Mouse (Mus musculus) CH12.LX (cell line): ENCODE results near the gene Xylb. TPM values are rescaled to one million over a fixed set of nuclear protein-coding genes. Genes with fewer than 3 reads are reported as not detected.

Experiments used
- DNase-seq: peaks from one replicate; pipeline ENCODE4 v3.0.0-alpha.2; 2013; ENCODE audit errors: extremely low read depth
- H3K27ac ChIP-seq: 2 replicates; pipeline ENCODE4 v1.5.1; 2012; ENCODE audit warnings: low read depth, mild to moderate bottlenecking, control low read depth, moderate library complexity; ENCODE audit not compliant: insufficient read depth
- H3K27me3 ChIP-seq: replicated peaks from 2 replicates; pipeline ENCODE3; 2012; ENCODE audit warnings: inconsistent platforms
- H3K36me3 ChIP-seq, 2 experiments: replicated peaks in 1 of 2; 2 replicates each; pipeline versions ENCODE3 to v1.6.1; 2012; ENCODE audit warnings: inconsistent platforms in 1 of 2, low read length in 1 of 2, mild to moderate bottlenecking in 1 of 2, mixed read lengths in 1 of 2, moderate library complexity in 1 of 2; ENCODE audit not compliant: control insufficient read depth in 1 of 2, insufficient read depth in 1 of 2
- H3K4me1 ChIP-seq, 2 experiments: 2 replicates each; pipeline ENCODE4 v1.6.1; 2012; ENCODE audit warnings: inconsistent platforms in 1 of 2, moderate library complexity in 1 of 2; ENCODE audit not compliant: insufficient read depth in 2 of 2, control insufficient read depth in 1 of 2
- H3K4me2 ChIP-seq: 2 replicates; pipeline ENCODE4 v1.6.1; 2012; ENCODE audit warnings: low read depth, mild to moderate bottlenecking, control low read depth; ENCODE audit not compliant: poor library complexity, insufficient read depth, severe bottlenecking
- H3K4me3 ChIP-seq, 3 experiments: fragments of 150-350 bp in 1 of 3; sonication (generic) in 1 of 3; replicated peaks in 1 of 3; 2 replicates each; pipeline versions ENCODE3 to v1.5.1; 2011 to 2012; ENCODE audit warnings: low read depth in 2 of 3, low read length in 2 of 3, mild to moderate bottlenecking in 2 of 3, moderate library complexity in 2 of 3, control low read depth in 1 of 3, improper control_type of control experiment in 1 of 3, inconsistent platforms in 1 of 3, mixed read lengths in 1 of 3; ENCODE audit not compliant: poor library complexity in 1 of 3
- H3K79me2 ChIP-seq: replicated peaks from 2 replicates; pipeline ENCODE4 v1.6.1; 2012; ENCODE audit warnings: mild to moderate bottlenecking, moderate library complexity; ENCODE audit not compliant: control insufficient read depth, poor library complexity, insufficient read depth, severe bottlenecking; ENCODE audit errors: extremely low read depth
- H3K9ac ChIP-seq: 2 replicates; pipeline ENCODE4 v1.6.1; 2012; ENCODE audit warnings: low read depth, mild to moderate bottlenecking, control low read depth, moderate library complexity; ENCODE audit not compliant: insufficient read depth
- H3K9me3 ChIP-seq: replicated peaks from 2 replicates; pipeline ENCODE3; 2012; ENCODE audit warnings: low read length, inconsistent platforms, mixed read lengths
- BHLHE40 ChIP-seq: IDR thresholded peaks from 2 replicates; pipeline ENCODE4 v1.6.1; 2011; ENCODE audit warnings: mild to moderate bottlenecking, low read depth, low read length, improper control_type of control experiment
- CHD1 ChIP-seq: IDR thresholded peaks from 2 replicates; pipeline ENCODE4 v1.6.1; 2012; ENCODE audit warnings: low read depth, low read length, improper control_type of control experiment, inconsistent platforms
- CHD2 ChIP-seq: IDR thresholded peaks from 2 replicates; pipeline ENCODE4 v1.6.1; 2011; ENCODE audit warnings: low read length, improper control_type of control experiment
- CTCF ChIP-seq, 2 experiments: IDR thresholded peaks in 1 of 2; conservative IDR thresholded peaks in 1 of 2; 2 replicates each; pipeline ENCODE4 v1.5.1; 2011 to 2012; ENCODE audit warnings: low read depth in 2 of 2, low read length in 2 of 2, improper control_type of control experiment in 1 of 2, inconsistent platforms in 1 of 2, mild to moderate bottlenecking in 1 of 2, moderate library complexity in 1 of 2
- E2F4 ChIP-seq: IDR thresholded peaks from 2 replicates; pipeline ENCODE4 v1.6.1; 2011; ENCODE audit warnings: low read depth, low read length, improper control_type of control experiment; ENCODE audit not compliant: insufficient replicate concordance
- EP300 ChIP-seq: IDR thresholded peaks from 2 replicates; pipeline ENCODE4 v1.6.1; 2011; ENCODE audit warnings: low read length, improper control_type of control experiment
- ETS1 ChIP-seq: conservative IDR thresholded peaks from 2 replicates; pipeline ENCODE4 v1.6.1; 2012; ENCODE audit warnings: low read depth, mild to moderate bottlenecking, inconsistent platforms, low read length, improper control_type of control experiment, moderate library complexity
- GABPA ChIP-seq: IDR thresholded peaks from 2 replicates; pipeline ENCODE4 v1.6.1; 2012; ENCODE audit warnings: low read depth, low read length, improper control_type of control experiment, inconsistent platforms; ENCODE audit not compliant: insufficient replicate concordance
- HCFC1 ChIP-seq: IDR thresholded peaks from 2 replicates; pipeline ENCODE4 v1.6.1; 2012; ENCODE audit warnings: low read depth, mild to moderate bottlenecking, inconsistent platforms, low read length, improper control_type of control experiment
- IRF4 ChIP-seq: IDR thresholded peaks from 2 replicates; pipeline ENCODE4 v1.6.1; 2014; ENCODE audit warnings: low read depth, mild to moderate bottlenecking, inconsistent platforms, low read length, improper control_type of control experiment
- JUN ChIP-seq: IDR thresholded peaks from 2 replicates; pipeline ENCODE4 v1.6.1; 2011; ENCODE audit warnings: low read depth, mild to moderate bottlenecking, low read length, improper control_type of control experiment, moderate library complexity; ENCODE audit not compliant: insufficient read depth
- JUND ChIP-seq: conservative IDR thresholded peaks from 2 replicates; pipeline ENCODE4 v1.6.1; 2011; ENCODE audit warnings: low read depth, low read length, improper control_type of control experiment
- KAT2A ChIP-seq: IDR thresholded peaks from 2 replicates; pipeline ENCODE4 v1.6.1; 2012; ENCODE audit warnings: low read length, improper control_type of control experiment, inconsistent platforms; ENCODE audit not compliant: insufficient replicate concordance
- MAX ChIP-seq: IDR thresholded peaks from 2 replicates; pipeline ENCODE4 v1.6.1; 2011; ENCODE audit warnings: low read length, improper control_type of control experiment
- MAZ ChIP-seq: IDR thresholded peaks from 2 replicates; pipeline ENCODE4 v1.6.1; 2012; ENCODE audit warnings: low read depth, mild to moderate bottlenecking, inconsistent platforms, low read length, improper control_type of control experiment, moderate library complexity
- MEF2A ChIP-seq: IDR thresholded peaks from 2 replicates; pipeline ENCODE4 v1.6.1; 2014; ENCODE audit warnings: low read depth, mild to moderate bottlenecking, inconsistent platforms, low read length, improper control_type of control experiment, borderline replicate concordance
- MXI1 ChIP-seq: IDR thresholded peaks from 2 replicates; pipeline ENCODE4 v1.6.1; 2011; ENCODE audit warnings: mild to moderate bottlenecking, low read depth, low read length, improper control_type of control experiment
- NELFE ChIP-seq: IDR thresholded peaks from 2 replicates; pipeline ENCODE4 v1.6.1; 2011; ENCODE audit warnings: low read depth, low read length, improper control_type of control experiment
- NRF1 ChIP-seq: IDR thresholded peaks from 2 replicates; pipeline ENCODE4 v1.6.1; 2014; ENCODE audit warnings: low read depth, mild to moderate bottlenecking, inconsistent platforms, low read length, improper control_type of control experiment, moderate library complexity
- PAX5 ChIP-seq: IDR thresholded peaks from 2 replicates; pipeline ENCODE4 v1.6.1; 2012; ENCODE audit warnings: low read length, inconsistent platforms, mixed read lengths
- POLR2A ChIP-seq: IDR thresholded peaks from 2 replicates; pipeline ENCODE4 v1.6.1; 2011; ENCODE audit warnings: low read depth, mild to moderate bottlenecking, improper control_type of control experiment, low read length
- RAD21 ChIP-seq: IDR thresholded peaks from 2 replicates; pipeline ENCODE4 v1.6.1; 2011; ENCODE audit warnings: low read depth, mild to moderate bottlenecking, low read length, improper control_type of control experiment, moderate library complexity
- RCOR1 ChIP-seq: conservative IDR thresholded peaks from 2 replicates; pipeline ENCODE4 v1.6.1; 2012; ENCODE audit warnings: low read depth, mild to moderate bottlenecking, inconsistent platforms, low read length, improper control_type of control experiment
- SIN3A ChIP-seq: IDR thresholded peaks from 2 replicates; pipeline ENCODE4 v1.6.1; 2012; ENCODE audit warnings: low read length, improper control_type of control experiment, inconsistent platforms
- TBP ChIP-seq: conservative IDR thresholded peaks from 2 replicates; pipeline ENCODE4 v1.6.1; 2011; ENCODE audit warnings: low read depth, low read length, improper control_type of control experiment
- TCF12 ChIP-seq: IDR thresholded peaks from 2 replicates; pipeline ENCODE4 v1.6.1; 2014; ENCODE audit warnings: low read depth, mild to moderate bottlenecking, inconsistent platforms, low read length, improper control_type of control experiment
- UBTF ChIP-seq: IDR thresholded peaks from 2 replicates; pipeline ENCODE4 v1.6.1; 2012; ENCODE audit warnings: low read depth, mild to moderate bottlenecking, inconsistent platforms, low read length, improper control_type of control experiment, moderate library complexity
- USF2 ChIP-seq: conservative IDR thresholded peaks from 2 replicates; pipeline ENCODE4 v1.6.1; 2011; ENCODE audit warnings: low read depth, low read length, improper control_type of control experiment
- ZC3H11A ChIP-seq: IDR thresholded peaks from 2 replicates; pipeline ENCODE4 v1.6.1; 2012; ENCODE audit warnings: low read depth, mild to moderate bottlenecking, inconsistent platforms, low read length, improper control_type of control experiment
- ZKSCAN1 ChIP-seq: IDR thresholded peaks from 2 replicates; pipeline ENCODE4 v1.6.1; 2012; ENCODE audit warnings: low read depth, inconsistent platforms, low read length, improper control_type of control experiment, borderline replicate concordance
- ZNF384 ChIP-seq: IDR thresholded peaks from 2 replicates; pipeline ENCODE4 v1.6.1; 2012; ENCODE audit warnings: low read depth, low read length, improper control_type of control experiment, inconsistent platforms
- dilution Hi-C: fragments of 300-500 bp; cut with MboI; formaldehyde crosslinking; loops from 2 replicates; pipeline ENCODE4 v1.14.3; 2020; ENCODE audit warnings: low sequenced_read_pairs; ENCODE audit not compliant: extremely low pct_unique_long_range_greater_than_20kb, extremely low pct_ligation_motif_present
- in situ Hi-C: fragments of 300-500 bp; cut with MboI; formaldehyde crosslinking; loops from 3 replicates; pipeline ENCODE4 v1.14.3; 2019; ENCODE audit warnings: low sequenced_read_pairs, low pct_ligation_motif_present, low pct_unique_long_range_greater_than_20kb, mixed read lengths
- polyA plus RNA-seq: library from polyadenylated mRNA; unstranded; fragments of >175 nt; gene quantifications from 2 replicates; pipeline ENCODE4 v1.2.1, GENCODE M21; 2012; ENCODE audit warnings: low read depth; ENCODE audit not compliant: insufficient read length
- total RNA-seq, 2 experiments: library from RNA; depleted of rRNA; stranded (reverse); fragments of 300-350 nt in 1 of 2; fragments of >200 nt in 1 of 2; gene quantifications; 2 replicates each; pipeline ENCODE4 v1.2.3; 2012 to 2014

Xylb gene
- total and polyA plus RNA-seq, 3 experiments, result 2.5 to 7.1 (median 4.8) TPM

DNA sequence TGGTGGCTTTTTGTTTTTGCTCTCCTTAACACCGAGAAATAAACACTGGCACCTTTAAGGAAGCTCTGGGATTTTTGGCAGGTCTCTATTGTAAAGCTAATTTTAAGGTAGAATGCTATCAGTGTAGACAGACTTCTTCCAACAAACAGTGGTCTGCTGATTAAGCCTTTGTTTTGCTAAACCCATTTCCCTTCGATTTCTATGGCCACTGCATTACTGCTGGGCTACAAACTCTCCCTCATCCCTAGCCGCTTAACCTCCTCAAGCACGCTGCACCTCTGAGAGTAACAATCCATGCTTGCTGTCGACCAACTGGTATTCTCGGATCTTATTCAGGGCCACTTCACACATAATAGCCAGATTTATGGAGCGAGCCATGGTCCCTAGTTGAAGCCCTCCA is 36.2 kb upstream of the Xylb start:
- Histone ChIP-seq H3K27ac (no peak overlapping the region), H3K9me3 (no peaks in the 10 kb centered on the region), H3K79me2 (peaks cover 11% of the 10 kb centered on the region), H3K9ac (peak overlapping the region; percentile 63; the same call in 1 of the 2 replicates)
- TF ChIP-seq MEF2A (no peak), KAT2A (no peak)
- TF ChIP-seq, all 38 proteins: peak for 0
- DNase-seq, result no peak
- Histone ChIP-seq H3K4me2 (peak overlapping the region; percentile 73), H3K36me3 (peaks cover 2 to 13% of the 10 kb centered on the region in 2 experiments), H3K4me1 (peaks cover 2 to 25% of the 10 kb centered on the region in 2 experiments; a peak in 2 of 4 replicates), H3K27me3 (no peaks in the 10 kb centered on the region), H3K4me3 (peak overlapping the region; percentile 52 to 84 (median 75))
- in situ Hi-C loops (no loop called here), dilution Hi-C loops (no loop called here)

DNA sequence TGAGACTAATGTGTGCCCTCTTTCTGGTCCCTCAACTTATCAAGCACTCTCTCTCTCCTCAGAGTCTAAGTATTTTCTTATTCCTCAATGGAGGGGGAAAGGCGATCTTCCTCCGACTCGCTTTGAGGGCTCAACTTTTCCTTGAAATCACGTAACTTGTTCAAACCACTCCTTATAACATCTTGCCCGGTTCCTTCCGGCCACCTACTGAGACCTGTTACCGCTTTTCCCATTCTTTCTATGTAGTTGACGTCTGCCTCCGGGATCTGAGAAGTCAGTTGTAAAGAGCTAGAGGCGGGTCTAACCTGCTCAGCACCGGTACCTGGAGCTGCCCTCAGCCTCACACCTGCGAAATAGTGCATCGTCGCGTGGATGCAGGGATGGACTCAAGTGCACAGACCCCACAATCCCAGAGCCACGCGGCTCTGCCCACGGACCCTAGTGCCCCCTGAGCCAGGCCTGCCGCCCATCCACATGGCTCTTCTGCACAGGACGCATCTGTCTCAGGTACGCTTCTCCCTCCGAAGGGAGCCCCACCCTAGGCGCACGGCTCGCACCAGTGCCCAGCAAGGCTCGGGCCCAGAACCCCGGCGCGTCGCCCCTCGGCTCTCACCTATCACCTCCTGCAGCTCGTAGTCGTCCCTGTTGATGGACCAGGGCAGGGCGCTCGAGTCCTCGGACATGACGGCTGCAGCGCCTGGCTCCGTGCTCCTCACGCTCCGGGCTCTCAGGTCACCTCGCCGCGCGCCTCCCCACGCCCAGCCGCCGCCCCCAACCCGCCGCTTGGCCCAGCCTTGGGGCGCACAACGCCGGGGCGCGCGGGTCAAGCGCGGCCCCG is 35.6 kb upstream of the Xylb start:
- Histone ChIP-seq H3K4me1 (peaks cover 2 to 23% of the 10 kb centered on the region in 2 experiments; a peak in 2 of 4 replicates), H3K4me2 (peak overlapping the region; percentile 73), H3K9ac (peak overlapping the region; percentile 63), H3K79me2 (peaks cover 9% of the 10 kb centered on the region; the same call in 1 of the 2 replicates), H3K4me3 (peak overlapping the region; percentile 52 to 84 (median 75)), H3K9me3 (no peaks in the 10 kb centered on the region), H3K27ac (no peak overlapping the region), H3K27me3 (no peaks in the 10 kb centered on the region), H3K36me3 (peaks cover 2 to 12% of the 10 kb centered on the region in 2 experiments)
- no peak for DNase-seq
- dilution Hi-C loops (no loop called here), in situ Hi-C loops (no loop called here)
- TF ChIP-seq IRF4 (no peak), USF2 (no peak), GABPA (no peak), CTCF (conservative IDR thresholded peaks at IDR 0.05 in 1 of 2, IDR thresholded peaks at IDR 0.05 in 1 of 2; ENCODE audit: low read depth in 2 of 2, low read length in 2 of 2) (no peak), MAZ (no peak), CHD1 (peak; percentile 58; the same call in 1 of the 2 replicates), MXI1 (peak; percentile 33; the same call in 1 of the 2 replicates), JUN (no peak), KAT2A (no peak), POLR2A (no peak), CHD2 (no peak), E2F4 (no peak), TCF12 (no peak), ZKSCAN1 (no peak), ZNF384 (no peak), RCOR1 (no peak), MAX (0 out of 2 replicates have a peak, but pooled peaks have one; percentile 34), MEF2A (no peak), NRF1 (no peak), EP300 (no peak), RAD21 (no peak), UBTF (peak; percentile 68; the same call in 1 of the 2 replicates), ETS1 (no peak), JUND (no peak), TBP (no peak), SIN3A (peak; percentile 58; the same call in 1 of the 2 replicates), ZC3H11A (no peak), PAX5 (no peak), NELFE (no peak), HCFC1 (no peak), BHLHE40 (no peak)
